Mouse (Mus musculus): ENCODE data around the gene Tmem114. TPM values are rescaled to one million over a fixed set of nuclear protein-coding genes. Genes with fewer than 3 reads are reported as not detected.
A peak's percentile ranks its signal among the peaks of the same experiment; 100 is the strongest.

Tmem114 gene
- 10 to 100 TPM; 11.4 to 12.0 TPM for total RNA-seq (2021)
- long read RNA-seq, experiment 1, transcript Tmem114-201 (4 exons, 1,407 nt), result major isoform, 19 of 21 reads
- long read RNA-seq, experiment 1, partial matches to known transcripts, result 0 of 21 reads
- long read RNA-seq, experiment 1, other reads (novel, unspliced or antisense), result 2 of 21 reads
- long read RNA-seq, experiment 2, transcript Tmem114-201 (4 exons, 1,407 nt), result major isoform, 26 of 32 reads
- long read RNA-seq, experiment 2, partial matches to known transcripts, result 1 of 32 reads
- long read RNA-seq, experiment 2, other reads (novel, unspliced or antisense), result 5 of 32 reads

- no peak for DNase-seq (ENCODE audit: low spot score in 2 of 2)
Observed at GRCm38 (mm10) chr16:8424971-8425330, at the start of gene Tmem114. Tmem114 (minus strand) TSS chr16:8425136.

- DNase-seq (ENCODE audit: low spot score in 2 of 2), result peak; percentile 90
Observed at GRCm38 (mm10) chr16:8470603-8471481, 45.9 kb upstream of the Tmem114 start, which contains the start of gene Mettl22. Mettl22 (plus strand) TSS chr16:8470788.

DNA sequence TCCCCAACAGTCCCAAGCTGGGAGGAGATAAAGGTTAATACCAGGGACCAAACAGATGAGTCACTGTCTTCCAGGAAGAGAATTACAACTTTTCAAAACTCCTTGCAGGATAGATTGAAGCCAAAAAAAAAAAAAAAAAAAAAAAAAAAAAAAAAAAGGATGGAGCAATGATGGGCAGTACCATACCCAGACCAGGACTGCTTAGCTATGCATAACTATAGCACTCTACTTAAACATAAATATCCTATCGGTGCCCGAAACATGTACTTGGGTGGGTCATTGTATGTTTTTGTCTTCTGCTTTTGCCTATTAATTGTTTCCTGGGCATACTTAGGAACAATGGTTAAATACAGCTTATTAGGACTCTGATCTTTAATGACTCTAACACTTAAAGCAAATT lies 45.2 kb upstream of the Tmem114 start:
- DNase-seq (ENCODE audit: low spot score in 2 of 2), result no peak

DNA sequence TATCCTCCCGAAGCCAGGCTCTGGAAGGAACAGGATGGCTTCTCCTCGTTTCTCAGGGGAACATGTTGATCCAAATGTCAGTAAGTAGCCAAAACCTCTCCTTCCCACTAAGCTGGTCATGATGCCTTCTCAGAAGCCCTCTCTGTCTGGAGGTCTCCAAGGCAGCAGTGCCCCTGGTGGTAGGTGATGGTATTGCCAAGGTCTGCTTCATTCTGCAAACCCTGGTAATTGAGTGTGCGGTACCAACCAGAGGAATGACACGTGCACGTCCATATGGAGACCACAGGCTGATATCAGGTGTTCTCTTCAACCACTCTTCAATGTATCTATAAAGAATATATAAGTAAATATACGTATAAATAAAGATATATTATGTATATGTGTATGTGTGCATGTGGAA lies 34.2 kb upstream of the Tmem114 start:
- DNase-seq (ENCODE audit: low spot score in 2 of 2), result peak; percentile 30 to 52

- DNase-seq (ENCODE audit: low spot score in 2 of 2), result no peak
Observed at GRCm38 (mm10) chr16:8458391-8458790, 33.5 kb upstream of the Tmem114 start.

- no peak for DNase-seq (ENCODE audit: low spot score in 2 of 2)
Observed at GRCm38 (mm10) chr16:8455221-8455620, 30.3 kb upstream of the Tmem114 start.

DNA sequence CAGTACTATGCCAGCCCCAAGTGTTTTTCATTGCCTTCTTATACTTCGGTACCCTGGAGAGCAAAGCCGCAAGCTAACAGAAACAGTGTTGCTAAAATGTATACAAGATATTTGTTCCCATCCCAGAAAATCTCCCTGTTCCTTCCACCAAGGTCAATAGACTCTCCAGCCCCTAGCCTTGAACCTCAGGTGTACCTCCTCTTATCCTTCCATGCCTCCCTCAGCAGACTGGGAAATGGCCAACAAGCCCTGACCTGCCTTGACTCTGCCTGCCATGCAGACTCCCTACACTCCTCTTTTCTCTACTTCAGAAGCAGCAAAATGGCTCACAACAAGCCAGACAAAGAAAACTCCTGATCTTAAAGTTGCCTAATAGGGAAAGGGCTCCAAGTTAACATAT lies 28.4 kb upstream of the Tmem114 start:
- no peak for DNase-seq (ENCODE audit: low spot score in 2 of 2)

DNA sequence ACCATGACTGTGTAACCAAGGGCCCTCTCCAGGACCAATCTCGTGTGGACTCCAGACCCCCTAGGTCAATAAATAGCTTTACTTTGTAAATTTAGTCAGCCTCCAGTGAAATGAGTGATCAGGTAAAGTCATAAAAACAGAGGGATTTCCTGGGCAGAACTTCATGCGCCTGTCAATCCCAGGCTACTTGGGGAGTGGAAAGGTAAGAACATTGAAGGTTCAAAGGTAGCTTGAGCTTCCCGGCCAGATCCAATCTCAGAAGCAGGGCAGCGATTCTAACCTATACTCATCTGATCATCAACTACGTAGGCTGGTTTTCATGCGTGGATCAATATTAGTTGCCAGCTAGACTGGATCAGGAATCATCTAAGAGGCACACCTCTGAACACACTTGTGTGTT lies 21.3 kb upstream of the Tmem114 start:
- DNase-seq (ENCODE audit: low spot score in 2 of 2), result no peak

- DNase-seq (ENCODE audit: low spot score in 2 of 2), result no peak
Observed at GRCm38 (mm10) chr16:8444911-8445310, 20.0 kb upstream of the Tmem114 start.

DNA sequence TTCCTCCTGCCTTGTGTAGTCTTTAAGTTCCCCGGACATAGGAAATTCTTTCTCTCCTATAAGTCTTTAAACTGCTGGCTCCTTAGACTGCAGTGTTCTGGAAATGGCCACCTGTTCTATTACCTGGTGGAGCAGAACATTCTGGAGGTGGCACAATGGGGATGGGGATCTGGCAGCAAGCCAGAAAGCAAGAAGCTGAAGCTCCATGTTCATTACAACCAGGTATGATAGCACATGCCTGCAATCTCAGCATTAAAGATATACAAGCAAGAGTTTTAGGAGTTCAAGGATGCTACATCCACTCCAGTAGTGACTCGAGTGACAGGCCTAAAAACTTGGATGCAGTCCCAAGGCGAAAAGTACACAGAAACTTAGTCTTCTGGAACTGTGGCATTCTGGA lies 7.7 kb upstream of the Tmem114 start:
- DNase-seq (ENCODE audit: low spot score in 2 of 2), result no peak

GRCm38 (mm10) chr16:8429531-8429930 lies 4.6 kb upstream of the Tmem114 start:
- no peak for DNase-seq (ENCODE audit: low spot score in 2 of 2)

GRCm38 (mm10) chr16:8425736-8426135 lies 800 bp upstream of the Tmem114 start:
- no peak for DNase-seq (ENCODE audit: low spot score in 2 of 2)

DNA sequence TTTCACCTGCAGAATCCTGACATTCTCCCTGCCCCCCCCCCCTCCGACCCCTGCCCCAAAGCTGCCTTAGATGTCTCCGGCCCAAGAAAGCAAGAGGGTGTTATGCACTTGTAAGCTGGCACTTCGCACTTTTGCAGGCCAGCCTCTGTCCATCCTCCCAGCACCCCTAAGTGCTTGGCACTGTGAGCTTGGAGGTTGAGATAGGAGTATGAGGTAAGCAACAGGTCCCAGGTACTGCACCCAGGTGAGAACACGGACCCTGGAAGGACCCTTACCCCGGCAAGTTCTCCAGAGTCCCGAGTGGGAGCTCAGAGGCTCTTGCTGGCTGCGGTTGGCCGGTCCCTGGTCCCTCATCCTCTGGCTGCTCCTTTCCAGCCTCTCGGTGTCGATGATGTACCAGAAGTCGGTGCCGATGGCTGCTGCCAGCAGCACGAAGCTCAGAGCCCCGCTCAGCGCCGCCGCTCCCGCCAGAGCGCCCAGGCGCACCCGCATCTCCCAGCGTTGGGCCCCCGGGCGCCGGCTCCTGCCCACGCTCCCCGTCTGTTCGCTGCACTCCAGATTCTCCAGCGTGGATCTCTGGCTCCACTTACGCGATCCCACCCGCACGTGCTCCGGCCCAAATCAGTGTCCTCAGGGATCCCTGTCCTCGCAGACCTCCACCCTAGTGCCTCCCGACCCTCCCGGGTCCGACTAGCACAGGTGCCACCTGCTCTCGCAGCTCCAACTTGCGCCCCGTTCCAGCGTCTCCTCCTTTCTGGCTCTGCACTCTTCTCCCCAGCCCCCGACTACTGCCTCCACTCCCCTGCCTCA lies 570 bp downstream of the Tmem114 start:
- peak; percentile 47 to 65 for DNase-seq (ENCODE audit: low spot score in 2 of 2)

- DNase-seq (ENCODE audit: low spot score in 2 of 2), result no peak
Observed at GRCm38 (mm10) chr16:8423626-8424114, 1.3 kb downstream of the Tmem114 start.

GRCm38 (mm10) chr16:8420842-8421241 lies 4.1 kb downstream of the Tmem114 start:
- no peak for DNase-seq (ENCODE audit: low spot score in 2 of 2)

GRCm38 (mm10) chr16:8420381-8420780 lies 4.6 kb downstream of the Tmem114 start:
- DNase-seq (ENCODE audit: low spot score in 2 of 2), result peak in 1 of 2 experiments; percentile 29

GRCm38 (mm10) chr16:8419666-8420065 lies 5.3 kb downstream of the Tmem114 start:
- DNase-seq (ENCODE audit: low spot score in 2 of 2), result no peak

DNA sequence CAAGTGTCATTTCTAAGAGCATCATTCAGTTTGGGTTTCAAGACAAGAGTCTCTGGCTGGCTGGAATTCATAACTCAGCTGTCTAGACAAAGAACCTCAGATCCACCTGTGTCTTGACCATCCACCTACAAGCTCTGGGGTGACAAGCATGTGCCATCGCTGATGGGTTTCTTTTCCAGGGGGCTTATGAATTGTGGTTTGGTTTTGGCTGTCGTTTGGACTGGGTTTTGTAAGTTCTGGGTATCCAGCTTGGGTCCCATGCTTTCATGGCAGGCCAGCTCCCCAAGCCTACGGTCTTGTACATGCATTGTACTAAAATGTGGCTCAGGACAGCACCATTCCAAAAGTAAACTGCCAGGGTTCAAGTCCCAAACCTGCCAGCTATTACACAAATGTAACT lies 6.8 kb downstream of the Tmem114 start:
- no peak for DNase-seq (ENCODE audit: low spot score in 2 of 2)

DNA sequence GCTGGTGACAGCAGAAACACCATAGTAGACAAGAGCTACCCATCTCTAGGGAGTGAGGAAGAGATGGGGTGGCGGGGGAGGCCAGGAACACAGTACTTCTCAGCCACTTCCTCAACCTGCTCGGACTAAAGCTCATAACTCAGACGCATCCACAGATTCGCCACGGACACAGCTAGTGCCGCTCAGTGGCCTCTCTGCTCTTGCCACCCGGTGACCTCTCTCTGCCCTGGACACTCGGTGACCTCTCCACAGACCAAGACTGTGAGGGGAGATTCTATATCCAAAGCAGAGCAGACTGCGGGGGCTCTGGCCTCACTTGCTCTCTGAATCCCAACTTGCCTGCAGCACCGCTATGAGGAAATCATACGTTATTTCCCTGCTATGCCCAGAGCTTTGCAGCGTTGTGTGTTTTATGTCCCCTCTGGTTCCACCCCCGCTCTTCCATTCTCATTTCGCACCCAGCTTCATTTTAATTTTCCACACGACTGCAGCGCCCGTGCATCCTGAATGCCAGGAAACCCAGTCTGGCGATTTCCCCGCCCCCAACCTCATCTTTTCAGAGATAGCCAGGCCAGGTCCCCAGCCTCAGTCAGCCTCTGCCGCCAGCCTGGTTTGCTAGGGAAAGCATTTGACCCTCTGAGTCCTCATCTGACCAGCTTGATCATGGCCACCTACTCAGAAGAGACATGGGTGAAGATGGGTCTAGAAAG lies 7.8 kb downstream of the Tmem114 start:
- peak; percentile 34 to 58 for DNase-seq (ENCODE audit: low spot score in 2 of 2)

- no peak for DNase-seq (ENCODE audit: low spot score in 2 of 2)
Observed at GRCm38 (mm10) chr16:8415996-8416395, 8.9 kb downstream of the Tmem114 start.

DNA sequence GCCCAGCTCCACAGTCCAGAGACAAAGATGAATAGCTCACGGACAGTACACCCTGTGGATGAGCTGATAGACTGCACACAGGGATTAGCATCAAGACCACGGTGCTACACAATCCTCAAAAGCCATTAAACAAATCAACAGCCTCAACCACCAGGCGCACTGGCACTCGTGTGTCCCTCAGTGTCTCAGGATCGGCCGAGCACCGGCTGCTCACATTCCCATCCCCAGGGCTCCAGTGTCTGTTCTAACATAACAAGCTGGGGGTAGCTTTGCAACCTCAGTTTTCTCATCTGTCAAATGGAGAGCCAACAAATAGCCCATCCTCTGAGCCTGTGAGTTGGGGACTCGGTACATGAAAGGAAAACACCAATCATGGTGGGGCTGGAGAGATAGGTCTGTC lies 11.5 kb downstream of the Tmem114 start:
- no peak for DNase-seq (ENCODE audit: low spot score in 2 of 2)

Data from layer of hippocampus, postnatal 14 days (tissue).